Mouse (Mus musculus): ENCODE measurements at regions not wholly inside any gene's neighbourhood (a gene's known extent, or its start where the extent isn't known, plus 50 kb on each side); places are given as distances from the start of the nearest gene placed in this dataset.

GRCm38 (mm10) chr9:41515192-41515591, 353.7 kb upstream of the Ubash3b start:
- no peak for TF ChIP-seq CTCF (IDR thresholded peaks at IDR 0.05; ENCODE audit: control insufficient read depth, insufficient read depth, low read length)
- no peak for TF ChIP-seq POLR2A (IDR thresholded peaks at IDR 0.05; ENCODE audit: borderline replicate concordance, control insufficient read depth, low read depth, low read length)
